Mouse (Mus musculus): ENCODE measurements at regions not wholly inside any gene's neighbourhood (a gene's known extent, or its start where the extent isn't known, plus 50 kb on each side); places are given as distances from the start of the nearest gene placed in this dataset.

DNA sequence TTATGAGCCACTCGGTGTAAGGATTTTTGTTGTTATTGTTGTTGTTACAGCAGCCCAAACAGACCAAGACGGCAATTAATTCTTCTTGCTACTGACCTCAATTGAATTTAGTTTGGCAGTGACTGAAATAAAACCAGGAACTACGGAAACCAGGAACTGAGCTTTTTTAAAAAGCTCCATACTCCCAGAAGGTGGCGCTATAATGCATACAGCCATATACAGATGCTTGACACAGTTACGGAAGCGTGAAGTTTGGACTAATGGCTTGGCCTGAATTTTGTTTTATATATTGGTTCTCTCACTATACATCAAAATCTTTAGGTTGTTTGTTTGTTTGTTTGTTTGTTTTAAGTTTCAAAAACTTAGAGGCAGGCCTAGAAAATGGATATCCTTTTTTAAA lies 98.5 kb upstream of the Adamts3 start:
- H3K4me1 ChIP-seq (ENCODE audit: control insufficient read depth, insufficient read depth, low read length): peaks cover 4% of the 10 kb centered on the region; the same call in 1 of the 2 replicates
- WGBS: 50% methylated on average over 6 of the region's 6 CpGs
- no peak overlapping the region for H3K27ac ChIP-seq (ENCODE audit: insufficient read depth, low read depth, low read length)
- no peak overlapping the region for H3K4me3 ChIP-seq (ENCODE audit: insufficient read depth, low read depth, low read length)
- no peak for TF ChIP-seq CTCF (IDR thresholded peaks at IDR 0.05; ENCODE audit: insufficient read depth, low read depth, low read length)

DNA sequence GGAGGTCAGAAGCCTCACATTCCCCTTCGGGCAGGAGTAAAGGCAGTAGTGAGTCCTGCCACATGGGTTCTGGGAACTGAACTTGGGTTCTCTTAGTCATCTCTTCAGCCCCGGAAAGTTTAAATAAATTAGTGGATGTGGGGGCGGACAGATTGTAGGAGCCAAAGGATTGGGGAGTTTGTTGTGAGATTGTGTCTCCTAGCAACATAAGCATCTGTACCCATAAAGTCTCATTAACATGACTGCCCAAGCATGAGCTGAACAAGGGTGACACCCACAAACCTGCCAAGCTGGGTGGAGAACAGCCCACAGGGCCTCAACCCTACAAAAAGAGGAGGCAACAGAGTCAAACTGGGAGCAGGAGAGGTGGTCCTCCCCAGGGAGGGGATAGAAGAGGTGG lies 97.1 kb upstream of the Adamts3 start:
- no peak overlapping the region for H3K4me3 ChIP-seq (ENCODE audit: insufficient read depth, low read depth, low read length)
- 36% methylated on average over 3 of the region's 3 CpGs for WGBS
- H3K4me1 ChIP-seq (ENCODE audit: control insufficient read depth, insufficient read depth, low read length): peaks cover 4% of the 10 kb centered on the region; the same call in 1 of the 2 replicates
- peak overlapping the region; percentile 34 for H3K27ac ChIP-seq (ENCODE audit: insufficient read depth, low read depth, low read length)
- no peak for TF ChIP-seq CTCF (IDR thresholded peaks at IDR 0.05; ENCODE audit: insufficient read depth, low read depth, low read length)
- no peak for TF ChIP-seq POLR2A (IDR thresholded peaks at IDR 0.05; ENCODE audit: insufficient read depth, low read depth, low read length)

DNA sequence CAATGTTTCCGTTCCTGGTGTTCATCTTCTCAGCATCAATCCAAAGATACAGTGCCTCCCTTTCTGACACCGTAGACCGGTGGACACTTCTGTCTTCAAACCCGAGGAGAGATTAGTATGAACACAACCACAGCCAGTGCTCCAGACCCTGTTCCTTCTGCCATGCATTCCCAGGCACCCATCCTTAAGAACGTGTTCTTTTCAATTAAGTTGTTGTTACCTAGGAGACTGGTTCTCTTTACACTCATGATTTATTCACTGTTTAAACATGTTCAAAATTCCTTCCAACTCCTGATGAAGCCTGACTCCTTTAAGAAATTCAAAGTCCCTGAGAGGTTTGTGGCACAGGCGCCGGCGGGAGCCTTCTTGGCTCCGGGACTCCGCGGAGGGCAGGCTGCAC lies 69.5 kb upstream of the Adamts3 start:
- WGBS: 82% methylated on average over 11 of the region's 11 CpGs
- TF ChIP-seq CTCF (IDR thresholded peaks at IDR 0.05; ENCODE audit: insufficient read depth, low read depth, low read length) (no peak), POLR2A (IDR thresholded peaks at IDR 0.05; ENCODE audit: insufficient read depth, low read depth, low read length) (no peak)
- no peak overlapping the region for H3K4me3 ChIP-seq (ENCODE audit: insufficient read depth, low read depth, low read length)
- H3K27ac ChIP-seq (ENCODE audit: insufficient read depth, low read depth, low read length): no peak overlapping the region
- no peaks in the 10 kb centered on the region for H3K4me1 ChIP-seq (ENCODE audit: control insufficient read depth, insufficient read depth, low read length)

DNA sequence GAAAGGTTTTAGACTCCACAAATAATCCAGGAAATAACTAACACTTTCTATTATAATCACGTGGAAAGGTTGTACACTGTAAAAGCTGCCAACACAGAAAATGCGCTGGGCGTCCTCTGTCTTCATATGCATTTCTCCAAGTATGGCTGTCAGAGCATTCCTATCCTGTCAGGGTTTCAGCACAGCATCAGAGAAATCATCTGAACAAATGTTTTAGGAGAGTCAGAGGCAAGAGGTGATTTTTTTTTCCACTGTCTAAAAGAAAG lies 62.5 kb upstream of the Adamts3 start:
- no peaks in the 10 kb centered on the region for H3K4me1 ChIP-seq (ENCODE audit: control insufficient read depth, insufficient read depth, low read length)
- H3K27ac ChIP-seq (ENCODE audit: insufficient read depth, low read depth, low read length): no peak overlapping the region
- no peak for TF ChIP-seq CTCF (IDR thresholded peaks at IDR 0.05; ENCODE audit: insufficient read depth, low read depth, low read length)
- no peak for TF ChIP-seq POLR2A (IDR thresholded peaks at IDR 0.05; ENCODE audit: insufficient read depth, low read depth, low read length)
- no peak overlapping the region for H3K4me3 ChIP-seq (ENCODE audit: insufficient read depth, low read depth, low read length)
- WGBS: 72% methylated on average over 3 of the region's 3 CpGs

DNA sequence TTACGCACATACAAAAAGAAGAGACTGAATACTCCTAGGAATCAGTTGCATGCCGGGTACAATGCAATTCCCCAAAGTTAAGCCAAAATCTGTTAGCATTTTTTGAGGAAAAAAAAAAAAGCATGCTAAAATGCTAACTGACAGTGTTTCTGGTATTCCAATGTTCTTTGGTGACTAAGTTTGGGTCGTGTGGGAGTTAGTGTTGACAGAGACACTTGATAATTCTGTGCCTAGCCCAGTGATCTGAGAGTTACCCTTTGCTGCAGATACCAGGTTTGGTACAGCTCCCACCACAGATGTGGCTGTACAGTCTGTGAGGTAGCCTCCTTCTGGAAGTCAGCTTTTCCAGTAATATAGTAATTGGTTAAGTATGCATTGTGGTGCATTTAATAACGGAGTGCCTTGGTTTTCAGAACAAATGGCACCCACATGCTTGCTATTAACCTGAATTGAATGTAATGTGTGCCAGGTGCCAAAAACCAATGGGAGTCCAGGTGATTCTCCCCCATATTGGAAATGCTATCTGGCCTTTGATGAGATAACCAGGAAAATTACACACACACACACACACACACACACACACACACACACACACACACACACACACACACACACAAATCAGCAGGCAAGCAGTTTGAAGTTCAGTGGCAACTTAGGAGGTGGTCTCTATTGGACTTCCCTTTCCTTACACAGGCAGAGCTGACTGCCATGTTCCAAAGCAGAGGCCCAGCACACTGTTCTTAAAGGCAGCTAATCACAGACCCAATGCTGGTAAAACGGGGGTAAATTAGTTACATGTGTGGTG lies 61.9 kb upstream of the Adamts3 start:
- WGBS: 52% methylated on average over 5 of the region's 5 CpGs
- TF ChIP-seq POLR2A (IDR thresholded peaks at IDR 0.05; ENCODE audit: insufficient read depth, low read depth, low read length) (no peak), CTCF (IDR thresholded peaks at IDR 0.05; ENCODE audit: insufficient read depth, low read depth, low read length) (no peak)

DNA sequence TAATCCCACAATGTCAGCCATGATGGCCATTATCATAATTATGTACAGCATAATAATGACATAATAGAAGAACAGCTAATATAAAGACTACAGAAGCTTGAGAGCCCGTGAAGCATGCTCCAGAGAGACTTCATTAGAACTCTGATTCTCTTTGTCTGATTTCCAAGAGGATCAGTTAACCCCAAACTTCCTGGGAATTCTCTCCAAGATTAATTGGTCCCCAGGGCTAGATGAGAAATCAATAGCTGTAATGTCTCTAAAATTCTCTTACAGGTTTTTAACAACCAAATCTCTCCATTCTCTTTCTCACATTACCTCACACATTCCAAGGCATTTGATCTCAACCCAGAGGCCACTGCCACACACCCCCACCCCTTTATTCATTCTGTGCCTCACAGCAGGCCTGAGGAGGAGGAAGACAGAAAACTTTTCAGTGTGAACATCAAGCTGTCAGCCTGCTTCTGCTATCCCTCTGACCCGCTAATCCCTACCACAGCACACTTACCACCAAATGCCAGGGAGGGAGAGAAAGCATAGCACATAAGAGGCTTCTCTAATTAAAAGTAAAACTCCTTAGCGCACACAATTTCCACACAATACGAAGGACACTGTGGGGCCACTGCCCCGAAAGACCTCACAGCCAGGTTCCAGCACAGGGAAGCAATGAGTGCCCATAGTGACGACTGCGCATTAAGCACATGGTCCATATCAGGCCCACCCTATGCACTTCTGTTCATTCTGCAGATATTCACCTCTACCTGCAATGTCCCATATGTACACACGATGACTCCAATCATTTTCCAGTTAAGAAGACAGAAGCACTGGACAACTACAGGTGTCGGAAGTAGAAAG lies 60.4 kb upstream of the Adamts3 start:
- Histone ChIP-seq H3K27ac (ENCODE audit: insufficient read depth, low read depth, low read length) (no peak overlapping the region), H3K4me1 (ENCODE audit: control insufficient read depth, insufficient read depth, low read length) (no peaks in the 10 kb centered on the region), H3K4me3 (ENCODE audit: insufficient read depth, low read depth, low read length) (no peak overlapping the region)
- WGBS: 75% methylated on average over 9 of the region's 9 CpGs
- no peak for TF ChIP-seq CTCF (IDR thresholded peaks at IDR 0.05; ENCODE audit: insufficient read depth, low read depth, low read length)
- TF ChIP-seq POLR2A (IDR thresholded peaks at IDR 0.05; ENCODE audit: insufficient read depth, low read depth, low read length): no peak

More for the DNA sequence above, 61.9 kb upstream of the Adamts3 start:
- H3K27ac ChIP-seq (ENCODE audit: insufficient read depth, low read depth, low read length): no peak overlapping the region
- H3K4me3 ChIP-seq (ENCODE audit: insufficient read depth, low read depth, low read length): no peak overlapping the region
- H3K4me1 ChIP-seq (ENCODE audit: control insufficient read depth, insufficient read depth, low read length): no peaks in the 10 kb centered on the region

DNA sequence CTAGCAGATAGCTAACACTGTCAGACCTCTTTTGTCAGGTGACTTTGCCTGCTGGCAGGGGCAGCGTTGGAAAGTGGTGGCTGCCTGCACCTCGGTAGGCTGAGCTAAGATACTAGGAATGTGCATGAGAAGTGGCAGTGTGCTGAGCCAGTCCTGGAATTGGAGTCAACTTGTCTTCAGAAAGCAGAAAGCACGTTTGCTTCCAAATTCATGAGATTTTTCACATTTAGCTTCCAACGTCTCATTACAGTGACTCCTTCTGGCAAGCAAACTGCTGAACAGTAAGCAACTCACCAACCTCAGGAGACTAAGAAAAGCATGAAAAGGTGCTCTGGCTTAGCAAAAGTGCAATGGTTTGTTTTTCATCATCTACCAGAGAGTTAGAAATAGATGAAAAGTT lies 59.1 kb upstream of the Adamts3 start:
- Histone ChIP-seq H3K4me1 (ENCODE audit: control insufficient read depth, insufficient read depth, low read length) (no peaks in the 10 kb centered on the region), H3K4me3 (ENCODE audit: insufficient read depth, low read depth, low read length) (no peak overlapping the region), H3K27ac (ENCODE audit: insufficient read depth, low read depth, low read length) (no peak overlapping the region)
- WGBS: 17% methylated on average over 4 of the region's 4 CpGs
- TF ChIP-seq CTCF (IDR thresholded peaks at IDR 0.05; ENCODE audit: insufficient read depth, low read depth, low read length) (no peak), POLR2A (IDR thresholded peaks at IDR 0.05; ENCODE audit: insufficient read depth, low read depth, low read length) (no peak)

DNA sequence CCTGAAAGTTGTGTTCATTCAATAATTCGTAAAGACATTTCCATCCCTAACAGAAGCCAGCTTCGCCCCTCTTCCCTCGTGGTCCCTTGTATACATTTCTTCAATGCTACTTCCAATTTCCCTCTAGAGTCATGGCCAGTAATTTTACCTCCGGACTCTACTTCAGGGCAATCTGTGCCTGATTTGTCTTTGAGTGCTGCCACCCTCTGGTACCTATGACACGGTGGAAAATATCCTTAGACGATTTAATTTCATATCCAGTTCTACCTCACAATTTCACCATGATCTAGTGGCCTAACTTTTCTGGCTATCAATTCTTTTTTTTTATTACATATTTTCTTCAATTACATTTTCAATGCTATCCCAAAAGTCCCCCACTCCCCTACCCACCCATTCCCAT lies 49.9 kb upstream of the Adamts3 start:
- WGBS: 89% methylated on average over 6 of the region's 6 CpGs
- no peak overlapping the region for H3K27ac ChIP-seq (ENCODE audit: insufficient read depth, low read depth, low read length)
- no peak for TF ChIP-seq CTCF (IDR thresholded peaks at IDR 0.05; ENCODE audit: insufficient read depth, low read depth, low read length)
- TF ChIP-seq POLR2A (IDR thresholded peaks at IDR 0.05; ENCODE audit: insufficient read depth, low read depth, low read length): no peak

More for the DNA sequence above, 49.9 kb upstream of the Adamts3 start:
- H3K4me3 ChIP-seq (ENCODE audit: insufficient read depth, low read depth, low read length): no peak overlapping the region
- H3K4me1 ChIP-seq (ENCODE audit: control insufficient read depth, insufficient read depth, low read length): no peaks in the 10 kb centered on the region
